Mouse (Mus musculus) neural tube, embryonic 11.5 days (tissue): ENCODE measurements at regions not wholly inside any gene's neighbourhood (a gene's known extent, or its start where the extent isn't known, plus 50 kb on each side); places are given as distances from the start of the nearest gene placed in this dataset.

Source experiments
- ATAC-seq: fragments of 200-750 bp; cut with Nextera tagmentation; 2 replicates; pipeline ENCODE4 v1.8.0; 2017; ENCODE audit warnings: moderate number of reproducible peaks, mild to moderate bottlenecking, moderate TSS enrichment, moderate library complexity; ENCODE audit not compliant: insufficient read depth, low FRiP score, low TSS enrichment
- DNase-seq: peaks from one replicate; pipeline ENCODE4 v3.0.0-alpha.2; 2015; ENCODE audit warnings: low spot score
- H3K27ac ChIP-seq: fragments of 300-500 bp; sonication (generic); 2 replicates; pipeline ENCODE4 v1.5.1; 2014; ENCODE audit warnings: low read depth, mild to moderate bottlenecking, low read length
- H3K27me3 ChIP-seq: fragments of 300-500 bp; sonication (generic); 2 replicates; pipeline ENCODE4 v1.6.1; 2014; ENCODE audit warnings: mild to moderate bottlenecking, low read length, mixed read lengths; ENCODE audit not compliant: control insufficient read depth, insufficient read depth
- H3K36me3 ChIP-seq: fragments of 300-500 bp; sonication (generic); 2 replicates; pipeline ENCODE4 v1.6.1; 2014; ENCODE audit warnings: mild to moderate bottlenecking, low read length, moderate library complexity, mixed read lengths; ENCODE audit not compliant: control insufficient read depth, insufficient read depth
- H3K4me1 ChIP-seq: fragments of 300-500 bp; sonication (generic); 2 replicates; pipeline ENCODE4 v1.6.1; 2014; ENCODE audit warnings: low read length, mixed read lengths; ENCODE audit not compliant: control insufficient read depth, insufficient read depth
- H3K4me2 ChIP-seq: fragments of 300-500 bp; sonication (generic); 2 replicates; pipeline ENCODE4 v1.6.1; 2014; ENCODE audit warnings: low read depth, mild to moderate bottlenecking, moderate library complexity
- H3K4me3 ChIP-seq: fragments of 300-500 bp; sonication (generic); 2 replicates; pipeline ENCODE4 v1.5.1; 2014; ENCODE audit warnings: low read depth, low read length
- H3K9ac ChIP-seq: fragments of 300-500 bp; sonication (generic); 2 replicates; pipeline ENCODE4 v1.6.1; 2014; ENCODE audit warnings: mild to moderate bottlenecking, low read length
- H3K9me3 ChIP-seq: fragments of 300-500 bp; sonication (generic); 2 replicates; pipeline ENCODE4 v1.6.1; 2016; ENCODE audit warnings: low read length; ENCODE audit not compliant: control insufficient read depth
- WGBS: fragments of 180-500 bp; shearing (Covaris S2); extraction: QIAGEN DNeasy Blood & Tissue Kit; methylation state at CpG from one replicate; pipeline ENCODE4 v1.1.7; 2014; 5-methylcytosine and 5-hydroxymethylcytosine counted together

GRCm38 (mm10) chr1:185151130-185151799 is 52.7 kb upstream of the Rab3gap2 start:
- no peaks in the 10 kb centered on the region for H3K27me3 ChIP-seq
- no peak overlapping the region for H3K4me3 ChIP-seq
- H3K27ac ChIP-seq: no peak overlapping the region
- H3K36me3 ChIP-seq: no peaks in the 10 kb centered on the region
- no peaks in the 10 kb centered on the region for H3K4me1 ChIP-seq
- DNase-seq (no peak), ATAC-seq (no peak)
- 76% methylated on average over 11 of the region's 11 CpGs for WGBS
- no peak overlapping the region for H3K9ac ChIP-seq
- no peaks in the 10 kb centered on the region for H3K9me3 ChIP-seq
- no peak overlapping the region for H3K4me2 ChIP-seq

- no peak overlapping the region for H3K27ac ChIP-seq
- no peak for ATAC-seq
Measured at GRCm38 (mm10) chr1:185150431-185151129, 53.3 kb upstream of the Rab3gap2 start.

GRCm38 (mm10) chr1:185144791-185145190 is 59.1 kb upstream of the Rab3gap2 start:
- no peaks in the 10 kb centered on the region for H3K27me3 ChIP-seq
- H3K36me3 ChIP-seq: no peaks in the 10 kb centered on the region
- 88% methylated on average over 1 of the region's 1 CpGs for WGBS
- DNase-seq: no peak
- no peaks in the 10 kb centered on the region for H3K9me3 ChIP-seq
- H3K27ac ChIP-seq: no peak overlapping the region
- no peak overlapping the region for H3K4me3 ChIP-seq
- no peaks in the 10 kb centered on the region for H3K4me1 ChIP-seq
- no peak overlapping the region for H3K9ac ChIP-seq
- no peak for ATAC-seq
- no peak overlapping the region for H3K4me2 ChIP-seq

More at GRCm38 (mm10) chr1:185150431-185151129, 53.3 kb upstream of the Rab3gap2 start:
- no peak for DNase-seq
- H3K9me3 ChIP-seq: no peaks in the 10 kb centered on the region
- H3K4me2 ChIP-seq: no peak overlapping the region
- no peak overlapping the region for H3K9ac ChIP-seq
- WGBS: 86% methylated on average over 15 of the region's 15 CpGs
- H3K4me1 ChIP-seq: no peaks in the 10 kb centered on the region
- H3K36me3 ChIP-seq: no peaks in the 10 kb centered on the region
- H3K4me3 ChIP-seq: no peak overlapping the region
- no peaks in the 10 kb centered on the region for H3K27me3 ChIP-seq

- Histone ChIP-seq H3K27me3 (no peaks in the 10 kb centered on the region), H3K4me1 (no peaks in the 10 kb centered on the region), H3K36me3 (no peaks in the 10 kb centered on the region), H3K4me2 (no peak overlapping the region), H3K9ac (no peak overlapping the region), H3K4me3 (no peak overlapping the region), H3K9me3 (no peaks in the 10 kb centered on the region), H3K27ac (no peak overlapping the region)
- DNase-seq: no peak
- WGBS: 90% methylated on average over 15 of the region's 15 CpGs
- ATAC-seq: no peak
Measured at GRCm38 (mm10) chr1:185144006-185144405, 59.9 kb upstream of the Rab3gap2 start.

GRCm38 (mm10) chr1:185140317-185140716 is 63.6 kb upstream of the Rab3gap2 start:
- no peaks in the 10 kb centered on the region for H3K4me1 ChIP-seq
- 77% methylated on average over 5 of the region's 5 CpGs for WGBS
- H3K9ac ChIP-seq: no peak overlapping the region
- ATAC-seq (no peak), DNase-seq (no peak)
- H3K4me3 ChIP-seq: no peak overlapping the region
- no peaks in the 10 kb centered on the region for H3K27me3 ChIP-seq
- no peaks in the 10 kb centered on the region for H3K9me3 ChIP-seq
- H3K36me3 ChIP-seq: no peaks in the 10 kb centered on the region
- no peak overlapping the region for H3K27ac ChIP-seq
- no peak overlapping the region for H3K4me2 ChIP-seq

- Histone ChIP-seq H3K4me2 (no peak overlapping the region), H3K27me3 (no peaks in the 10 kb centered on the region), H3K27ac (no peak overlapping the region), H3K9ac (no peak overlapping the region), H3K4me3 (no peak overlapping the region), H3K36me3 (no peaks in the 10 kb centered on the region), H3K9me3 (no peaks in the 10 kb centered on the region), H3K4me1 (no peaks in the 10 kb centered on the region)
- DNase-seq: no peak
- 74% methylated on average over 4 of the region's 4 CpGs for WGBS
- ATAC-seq: no peak
Measured at GRCm38 (mm10) chr1:185128209-185128608, 75.7 kb upstream of the Rab3gap2 start.

- no peaks in the 10 kb centered on the region for H3K36me3 ChIP-seq
- 87% methylated on average over 14 of the region's 14 CpGs for WGBS
- H3K9ac ChIP-seq: no peak overlapping the region
- no peak for ATAC-seq
- no peaks in the 10 kb centered on the region for H3K27me3 ChIP-seq
- H3K4me1 ChIP-seq: no peaks in the 10 kb centered on the region
- H3K27ac ChIP-seq: no peak overlapping the region
- no peaks in the 10 kb centered on the region for H3K9me3 ChIP-seq
- no peak for DNase-seq
- no peak overlapping the region for H3K4me2 ChIP-seq
- no peak overlapping the region for H3K4me3 ChIP-seq
Measured at GRCm38 (mm10) chr1:185125737-185126286, 78.1 kb upstream of the Rab3gap2 start.

- H3K4me1 ChIP-seq: no peaks in the 10 kb centered on the region
- no peak overlapping the region for H3K9ac ChIP-seq
- H3K4me3 ChIP-seq: no peak overlapping the region
- no peaks in the 10 kb centered on the region for H3K27me3 ChIP-seq
- no peak overlapping the region for H3K27ac ChIP-seq
- H3K4me2 ChIP-seq: no peak overlapping the region
- ATAC-seq (no peak), DNase-seq (no peak)
- H3K9me3 ChIP-seq: no peaks in the 10 kb centered on the region
- H3K36me3 ChIP-seq: no peaks in the 10 kb centered on the region
- 82% methylated on average over 2 of the region's 2 CpGs for WGBS
Measured at GRCm38 (mm10) chr1:185121552-185121951, 82.4 kb upstream of the Rab3gap2 start.

GRCm38 (mm10) chr1:185120416-185120815 is 83.5 kb upstream of the Rab3gap2 start:
- no peak for DNase-seq
- Histone ChIP-seq H3K9me3 (no peaks in the 10 kb centered on the region), H3K4me1 (no peaks in the 10 kb centered on the region), H3K27ac (no peak overlapping the region), H3K36me3 (no peaks in the 10 kb centered on the region), H3K4me2 (no peak overlapping the region), H3K27me3 (no peaks in the 10 kb centered on the region), H3K4me3 (no peak overlapping the region), H3K9ac (no peak overlapping the region)
- no peak for ATAC-seq
- 53% methylated on average over 2 of the region's 2 CpGs for WGBS
